Mouse (Mus musculus) liver, embryonic 11.5 days (tissue): ENCODE data around the gene Fancf. TPM values are rescaled to one million over a fixed set of nuclear protein-coding genes. Genes with fewer than 3 reads are reported as not detected.

Experiments
- ATAC-seq: fragments of 200-750 bp; cut with Nextera tagmentation; replicated peaks from 2 replicates; pipeline ENCODE4 v1.8.0; 2017; ENCODE audit warnings: moderate number of reproducible peaks, mild to moderate bottlenecking, moderate TSS enrichment, moderate library complexity; ENCODE audit not compliant: low FRiP score
- DNase-seq: peaks from one replicate; pipeline ENCODE4 v3.0.0-alpha.2; 2017; ENCODE audit warnings: low spot score
- H3K27ac ChIP-seq: fragments of 300-500 bp; sonication (generic); 2 replicates; pipeline ENCODE4 v1.5.1; 2014; ENCODE audit warnings: mild to moderate bottlenecking, low read depth, low read length, control low read depth
- H3K27me3 ChIP-seq: fragments of 300-500 bp; sonication (generic); replicated peaks from 2 replicates; pipeline ENCODE4 v1.6.1; 2014; ENCODE audit warnings: low read length, mixed read lengths; ENCODE audit not compliant: control insufficient read depth, insufficient read depth
- H3K36me3 ChIP-seq: fragments of 300-500 bp; sonication (generic); 2 replicates; pipeline ENCODE4 v1.6.1; 2014; ENCODE audit warnings: mild to moderate bottlenecking, low read length, moderate library complexity, mixed read lengths; ENCODE audit not compliant: control insufficient read depth, insufficient read depth
- H3K4me1 ChIP-seq: fragments of 300-500 bp; sonication (generic); replicated peaks from 2 replicates; pipeline ENCODE4 v1.6.1; 2014; ENCODE audit warnings: low read length, mixed read lengths; ENCODE audit not compliant: control insufficient read depth, insufficient read depth
- H3K4me2 ChIP-seq: fragments of 300-500 bp; sonication (generic); 2 replicates; pipeline ENCODE4 v1.6.1; 2014; ENCODE audit warnings: mild to moderate bottlenecking, control low read depth, moderate library complexity
- H3K4me3 ChIP-seq: fragments of 300-500 bp; sonication (generic); 2 replicates; pipeline ENCODE4 v1.5.1; 2014; ENCODE audit warnings: low read depth, low read length, control low read depth
- H3K9ac ChIP-seq: fragments of 300-500 bp; sonication (generic); 2 replicates; pipeline ENCODE4 v1.6.1; 2014; ENCODE audit warnings: low read depth, low read length, control low read depth
- H3K9me3 ChIP-seq: fragments of 300-500 bp; sonication (generic); 2 replicates; pipeline ENCODE4 v1.6.1; 2016; ENCODE audit warnings: low read length, inconsistent platforms, mixed read lengths; ENCODE audit not compliant: control insufficient read depth
- WGBS: fragments of 180-500 bp; shearing (Covaris S2); extraction: QIAGEN DNeasy Blood & Tissue Kit; methylation state at CpG from one replicate; pipeline ENCODE4 v1.1.7; 2014; 5-methylcytosine and 5-hydroxymethylcytosine counted together
- polyA plus RNA-seq: library from polyadenylated mRNA; unstranded; fragments of >200 nt; fragmentation: Nextera tagmentation; extraction: Ambion mirVana; gene quantifications from 2 replicates; pipeline ENCODE4 v1.2.1, GENCODE M21; 2014

Gene Fancf
- 17.5 and 18.4 TPM in 2 replicates for polyA plus RNA-seq

- Histone ChIP-seq H3K4me1 (peaks cover 15% of the 10 kb centered on the region; the same call in 1 of the 2 replicates), H3K9me3 (no peaks in the 10 kb centered on the region), H3K4me2 (peak within 1 kb of the TSS; percentile 89), H3K27me3 (no peaks in the 10 kb centered on the region), H3K9ac (peak within 1 kb of the TSS; percentile 95), H3K36me3 (peaks cover 7% of the 10 kb centered on the region), H3K4me3 (peak within 1 kb of the TSS; percentile 78), H3K27ac (peak within 1 kb of the TSS; percentile 97)
- DNase-seq (peak; percentile 93), ATAC-seq (peak; percentile 97)
- WGBS, result under 1% methylated on average over 43 of the region's 43 CpGs
Observed at GRCm38 (mm10) chr7:51862097-51862492, at the start of gene Fancf. Fancf (minus strand) TSS chr7:51862267.

- no peak overlapping the region for H3K9ac ChIP-seq
- H3K4me3 ChIP-seq, result no peak overlapping the region
- WGBS, result 82% methylated on average over 6 of the region's 6 CpGs
- no peaks in the 10 kb centered on the region for H3K36me3 ChIP-seq
- ATAC-seq (no peak), DNase-seq (no peak)
- no peaks in the 10 kb centered on the region for H3K4me1 ChIP-seq
- H3K4me2 ChIP-seq, result no peak overlapping the region
- no peak overlapping the region for H3K27ac ChIP-seq
- no peaks in the 10 kb centered on the region for H3K27me3 ChIP-seq
- no peaks in the 10 kb centered on the region for H3K9me3 ChIP-seq
Observed at GRCm38 (mm10) chr7:51899066-51899465, 37.0 kb upstream of the Fancf start.

DNA sequence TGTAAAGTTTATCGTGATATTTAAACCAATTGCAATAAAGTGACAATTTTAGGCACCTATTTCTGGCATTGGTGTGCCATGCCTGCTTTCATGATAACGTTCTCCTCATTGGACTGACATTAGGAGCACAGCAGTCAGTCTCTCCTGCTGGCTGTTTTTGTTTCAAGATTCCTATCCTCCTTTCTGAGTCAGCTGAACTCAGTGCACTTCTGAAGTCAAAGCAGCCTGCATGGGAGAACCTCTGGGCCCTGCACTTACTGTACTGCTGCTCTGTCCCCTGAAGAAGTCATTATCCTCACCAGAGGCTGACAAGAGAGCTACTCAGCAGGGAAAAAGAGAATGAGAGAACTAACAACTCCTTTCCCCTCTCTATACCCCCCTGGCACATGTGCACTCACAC, 32.9 kb upstream of the Fancf start:
- ATAC-seq (no peak), DNase-seq (no peak)
- no peaks in the 10 kb centered on the region for H3K27me3 ChIP-seq
- H3K36me3 ChIP-seq, result no peaks in the 10 kb centered on the region
- no peak overlapping the region for H3K9ac ChIP-seq
- H3K27ac ChIP-seq, result no peak overlapping the region
- H3K4me3 ChIP-seq, result no peak overlapping the region
- H3K4me2 ChIP-seq, result no peak overlapping the region
- no peaks in the 10 kb centered on the region for H3K4me1 ChIP-seq
- 67% methylated on average over 2 of the region's 2 CpGs for WGBS
- no peaks in the 10 kb centered on the region for H3K9me3 ChIP-seq

GRCm38 (mm10) chr7:51894133-51894801, 32.2 kb upstream of the Fancf start:
- H3K4me1 ChIP-seq, result no peaks in the 10 kb centered on the region
- H3K27me3 ChIP-seq, result no peaks in the 10 kb centered on the region
- ATAC-seq (no peak), DNase-seq (no peak)
- no peak overlapping the region for H3K27ac ChIP-seq
- no peak overlapping the region for H3K4me3 ChIP-seq
- WGBS, result 77% methylated on average over 4 of the region's 4 CpGs
- no peaks in the 10 kb centered on the region for H3K36me3 ChIP-seq
- H3K9me3 ChIP-seq, result no peaks in the 10 kb centered on the region
- no peak overlapping the region for H3K4me2 ChIP-seq
- no peak overlapping the region for H3K9ac ChIP-seq

DNA sequence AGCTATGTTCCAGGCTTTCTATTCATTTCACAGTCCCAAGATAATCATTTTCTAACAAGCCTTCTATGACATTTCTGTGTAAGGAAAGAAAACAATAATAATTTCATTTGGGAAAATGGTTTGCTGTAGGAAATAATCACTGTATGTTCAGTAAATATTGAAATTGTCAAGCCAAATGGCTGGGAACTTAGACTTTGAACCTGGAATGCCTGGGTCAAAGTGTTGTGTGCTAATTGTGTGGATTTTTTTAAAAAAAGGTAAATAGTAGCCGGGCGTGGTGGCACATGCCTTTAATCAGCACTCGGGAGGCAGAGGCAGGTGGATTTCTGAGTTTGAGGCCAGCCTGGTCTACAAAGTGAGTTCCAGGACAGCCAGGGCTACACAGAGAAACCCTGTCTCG, 30.9 kb upstream of the Fancf start:
- Histone ChIP-seq H3K4me2 (no peak overlapping the region), H3K4me3 (no peak overlapping the region), H3K36me3 (no peaks in the 10 kb centered on the region), H3K4me1 (no peaks in the 10 kb centered on the region), H3K9me3 (no peaks in the 10 kb centered on the region), H3K27ac (no peak overlapping the region), H3K27me3 (no peaks in the 10 kb centered on the region), H3K9ac (no peak overlapping the region)
- DNase-seq (no peak), ATAC-seq (no peak)
- WGBS, result 84% methylated on average over 4 of the region's 4 CpGs

DNA sequence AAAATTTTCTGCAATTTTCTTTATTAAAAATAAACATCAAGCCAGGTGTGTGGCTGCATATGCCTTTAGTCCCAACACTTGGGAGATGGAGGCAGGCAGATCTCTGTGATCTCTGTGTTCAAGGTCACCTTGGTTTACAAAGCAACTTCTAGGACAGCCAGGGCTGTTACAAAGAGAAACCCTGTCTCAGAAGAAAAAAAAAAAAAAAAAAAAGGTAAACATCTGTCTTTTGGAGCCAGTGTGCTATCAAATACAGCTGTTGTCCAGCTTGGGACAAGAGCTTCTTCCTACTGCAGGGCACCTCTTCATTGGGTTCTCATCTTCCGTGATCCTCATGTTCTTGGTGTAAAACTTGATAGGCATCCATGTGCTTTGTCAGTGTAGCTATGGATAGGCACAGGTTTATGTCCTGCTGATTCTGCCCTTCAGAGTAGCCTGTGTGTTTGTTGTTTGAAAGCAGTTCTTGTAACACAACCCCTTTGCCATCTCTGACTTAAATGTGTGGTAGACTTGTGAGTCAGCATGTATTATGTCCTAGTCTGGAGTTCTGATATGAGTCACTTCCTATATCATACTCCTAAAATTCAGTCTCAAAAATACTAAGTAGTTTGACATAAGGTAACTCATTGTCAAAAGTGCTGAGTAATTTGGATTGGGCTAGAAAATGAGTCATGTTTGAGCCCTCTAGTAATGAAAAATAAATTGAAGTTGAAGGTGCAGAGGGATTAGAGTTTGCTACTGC, 30.3 kb upstream of the Fancf start:
- no peaks in the 10 kb centered on the region for H3K4me1 ChIP-seq
- no peak for ATAC-seq
- no peak for DNase-seq
- 90% methylated on average over 1 of the region's 1 CpGs for WGBS
- no peak overlapping the region for H3K27ac ChIP-seq
- no peaks in the 10 kb centered on the region for H3K9me3 ChIP-seq
- H3K9ac ChIP-seq, result no peak overlapping the region
- no peak overlapping the region for H3K4me3 ChIP-seq
- no peak overlapping the region for H3K4me2 ChIP-seq
- no peaks in the 10 kb centered on the region for H3K27me3 ChIP-seq
- H3K36me3 ChIP-seq, result no peaks in the 10 kb centered on the region

- DNase-seq (no peak), ATAC-seq (no peak)
- no peak overlapping the region for H3K9ac ChIP-seq
- no peaks in the 10 kb centered on the region for H3K4me1 ChIP-seq
- H3K9me3 ChIP-seq, result no peaks in the 10 kb centered on the region
- whole genome bisulfite sequencing, result 87% methylated on average over 7 of the region's 7 CpGs
- H3K27ac ChIP-seq, result no peak overlapping the region
- H3K36me3 ChIP-seq, result no peaks in the 10 kb centered on the region
- H3K4me3 ChIP-seq, result no peak overlapping the region
- no peak overlapping the region for H3K4me2 ChIP-seq
- no peaks in the 10 kb centered on the region for H3K27me3 ChIP-seq
Observed at GRCm38 (mm10) chr7:51889601-51890000, 27.5 kb upstream of the Fancf start.

DNA sequence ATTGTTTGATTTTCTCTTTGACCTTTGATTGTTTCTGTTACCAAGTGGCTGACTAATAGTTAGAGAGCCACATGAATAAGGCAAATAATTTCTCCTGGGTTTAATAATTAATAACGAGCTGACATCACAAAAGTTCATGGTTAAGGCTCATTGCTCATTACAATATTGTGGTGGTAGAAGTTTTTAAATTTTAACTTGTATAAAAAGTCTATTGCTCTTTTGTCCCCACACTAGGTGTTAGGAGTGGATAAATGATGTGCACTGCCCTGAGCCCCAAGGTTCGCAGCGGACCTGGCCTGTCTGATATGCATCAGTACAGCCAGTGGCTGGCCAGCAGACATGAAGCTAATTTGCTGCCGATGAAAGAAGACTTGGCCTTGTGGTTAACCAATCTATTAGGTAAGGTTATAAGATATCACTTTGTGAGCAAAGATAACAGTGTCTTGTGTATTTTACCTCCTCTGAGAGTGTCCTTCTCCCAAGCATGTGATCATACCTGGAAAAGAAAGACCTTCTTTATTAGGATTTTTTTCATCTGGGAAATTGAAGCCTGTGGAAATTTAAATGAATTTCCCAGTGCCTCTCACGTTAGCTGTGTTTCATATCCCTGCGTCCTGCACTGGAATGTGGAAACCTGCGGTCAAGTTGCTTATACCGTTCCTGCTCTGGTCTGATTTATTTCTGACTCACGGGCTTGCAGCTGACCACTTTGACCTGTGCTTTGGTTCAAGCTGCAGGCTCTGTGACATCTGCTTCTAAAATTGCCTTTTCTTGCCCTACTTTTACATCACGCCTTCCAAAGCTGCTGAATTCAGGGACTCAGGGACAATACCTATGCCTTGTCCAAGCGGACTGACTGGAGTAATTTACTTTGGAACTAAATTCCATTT, 25.9 kb upstream of the Fancf start:
- DNase-seq, result no peak

More for the DNA sequence above, 25.9 kb upstream of the Fancf start:
- no peak for ATAC-seq
- WGBS, result 77% methylated on average over 11 of the region's 11 CpGs
- no peak overlapping the region for H3K9ac ChIP-seq
- H3K36me3 ChIP-seq, result no peaks in the 10 kb centered on the region
- H3K4me3 ChIP-seq, result no peak overlapping the region
- H3K4me1 ChIP-seq, result no peaks in the 10 kb centered on the region
- H3K9me3 ChIP-seq, result no peaks in the 10 kb centered on the region
- H3K27me3 ChIP-seq, result no peaks in the 10 kb centered on the region
- no peak overlapping the region for H3K27ac ChIP-seq
- H3K4me2 ChIP-seq, result no peak overlapping the region
